Comparison of ENCODE assay signal across 1 mouse cellular context in the genomic region with DNA sequence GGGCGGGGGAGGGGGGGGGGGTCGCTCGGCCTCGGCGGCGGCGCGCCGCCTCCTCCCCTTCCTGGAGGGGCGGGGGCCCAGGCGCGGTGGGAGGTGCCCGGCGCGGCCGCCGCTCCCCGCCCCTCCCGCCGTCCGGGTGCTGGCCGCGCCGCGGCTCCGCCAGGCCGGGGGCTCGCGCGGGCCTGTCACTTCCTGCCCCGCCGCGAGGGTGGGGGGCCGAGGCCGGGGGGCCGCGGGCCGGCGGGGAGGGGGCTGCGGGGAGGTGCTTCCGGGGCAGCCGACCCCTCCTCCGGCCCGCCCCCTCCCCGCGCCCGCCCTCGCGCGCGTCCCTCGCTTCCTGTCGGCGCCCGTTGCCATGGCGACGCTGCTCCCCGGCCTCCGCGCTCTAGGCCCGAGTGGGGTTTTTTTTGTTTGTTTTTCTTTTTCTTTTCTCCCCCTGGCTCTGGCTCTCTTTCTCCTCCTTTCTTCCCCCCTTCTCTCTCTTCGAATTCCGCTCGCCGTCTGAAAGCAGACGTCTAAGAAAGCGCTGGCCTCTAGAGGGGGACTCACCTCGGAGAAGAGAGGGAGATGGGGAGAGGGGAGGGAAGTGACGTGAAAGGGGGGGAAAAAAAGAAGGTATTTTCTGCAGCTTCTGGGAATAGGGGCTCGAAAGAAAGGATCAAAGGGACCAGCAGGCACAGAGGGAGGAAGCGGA.
TF ChIP-seq lines count a peak whose summit lies in the region.

No protein-coding gene starts in this region.

TF ChIP-seq in MEL, 35 proteins besides CTCF, POLR2A, EP300 and RAD21 (continued from another document):
- TF ChIP-seq E2F4 (IDR thresholded peaks at IDR 0.05; ENCODE audit: borderline replicate concordance, low read depth, low read length) (no peak), ZNF384 (IDR thresholded peaks at IDR 0.05; ENCODE audit: low read depth, low read length) (peak; percentile 45)
